Mouse (Mus musculus) bone marrow macrophage, adult 2 months (primary cell): ENCODE measurements at regions not wholly inside any gene's neighbourhood (a gene's known extent, or its start where the extent isn't known, plus 50 kb on each side); places are given as distances from the start of the nearest gene placed in this dataset.

Experiments used
- CTCF ChIP-seq: IDR thresholded peaks from 2 replicates; pipeline ENCODE4 v1.5.1; 2012; ENCODE audit warnings: low read depth, mild to moderate bottlenecking, low read length, moderate library complexity
- POLR2A ChIP-seq: IDR thresholded peaks from 2 replicates; pipeline ENCODE4 v1.6.1; 2012; ENCODE audit warnings: mild to moderate bottlenecking, low read depth, low read length, borderline replicate concordance

- TF ChIP-seq POLR2A, result no peak
- TF ChIP-seq CTCF, result no peak
Measured at GRCm38 (mm10) chr1:137695751-137696150, 479.8 kb downstream of the Ptprc start.
